Mouse (Mus musculus) heart, embryonic 15.5 days (tissue): ENCODE measurements at regions not wholly inside any gene's neighbourhood (a gene's known extent, or its start where the extent isn't known, plus 50 kb on each side); places are given as distances from the start of the nearest gene placed in this dataset.
A peak's percentile ranks its signal among the peaks of the same experiment; 100 is the strongest.
"Not testable (repeated sequence)": the region's sequence is repeated elsewhere in the genome, so short reads cannot be mapped to it uniquely, and the experiment has no call there.

Source experiments
- ATAC-seq: fragments of 200-750 bp; cut with Nextera tagmentation; replicated peaks from 2 replicates; pipeline ENCODE4 v1.8.0; 2017; ENCODE audit warnings: low read depth, moderate TSS enrichment; ENCODE audit not compliant: insufficient number of reproducible peaks, insufficient read depth, low FRiP score
- H3K27ac ChIP-seq: fragments of 300-500 bp; sonication (generic); 2 replicates; pipeline ENCODE4 v1.5.1; 2015; ENCODE audit warnings: mild to moderate bottlenecking, inconsistent platforms
- H3K27me3 ChIP-seq: fragments of 300-500 bp; sonication (generic); 2 replicates; pipeline ENCODE4 v1.6.1; 2015; ENCODE audit warnings: inconsistent platforms
- H3K36me3 ChIP-seq: fragments of 300-500 bp; sonication (generic); 2 replicates; pipeline ENCODE4 v1.6.1; 2015; ENCODE audit warnings: mild to moderate bottlenecking, inconsistent platforms
- H3K4me1 ChIP-seq: fragments of 300-500 bp; sonication (generic); replicated peaks from 2 replicates; pipeline ENCODE4 v1.6.1; 2015; ENCODE audit warnings: inconsistent platforms
- H3K4me2 ChIP-seq: fragments of 300-500 bp; sonication (generic); 2 replicates; pipeline ENCODE4 v1.6.1; 2015; ENCODE audit warnings: inconsistent platforms, mild to moderate bottlenecking, moderate library complexity
- H3K4me3 ChIP-seq: fragments of 300-500 bp; sonication (generic); 2 replicates; pipeline ENCODE4 v1.5.1; 2015; ENCODE audit warnings: mild to moderate bottlenecking, inconsistent platforms
- H3K9ac ChIP-seq: fragments of 300-500 bp; sonication (generic); 2 replicates; pipeline ENCODE4 v1.6.1; 2015; ENCODE audit warnings: mild to moderate bottlenecking, inconsistent platforms
- H3K9me3 ChIP-seq: fragments of 300-500 bp; sonication (generic); replicated peaks from 2 replicates; pipeline ENCODE4 v1.6.1; 2016; ENCODE audit warnings: inconsistent platforms
- WGBS: fragments of 180-500 bp; shearing (Covaris S2); methylation state at CpG from one replicate; pipeline ENCODE4 v1.1.7; 2015; ENCODE audit warnings: mixed read lengths; 5-methylcytosine and 5-hydroxymethylcytosine counted together

DNA sequence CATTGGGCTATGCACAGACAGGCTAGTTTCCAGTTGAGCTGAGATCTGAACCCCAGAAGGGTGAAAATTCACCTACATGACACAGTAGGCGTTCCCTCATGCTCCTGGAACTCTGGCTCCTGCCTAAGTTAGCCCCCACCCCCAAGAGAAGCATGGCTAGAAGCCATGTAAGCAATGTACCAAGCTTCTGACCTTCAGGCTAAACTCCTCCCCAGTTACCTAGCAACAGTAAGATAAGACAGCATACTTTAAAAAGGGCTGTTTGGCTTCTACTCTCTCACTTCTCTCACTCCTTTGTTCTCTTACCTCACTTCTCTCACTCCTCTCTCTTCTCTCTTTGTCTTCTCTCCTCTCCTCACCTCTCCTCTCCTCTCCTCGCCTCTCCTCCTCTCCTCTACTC lies 629.7 kb upstream of the Prmt6 start:
- H3K4me2 ChIP-seq, H3K9me3 ChIP-seq, H3K27ac ChIP-seq, H3K4me3 ChIP-seq, H3K9ac ChIP-seq, H3K4me1 ChIP-seq, H3K27me3 ChIP-seq, H3K36me3 ChIP-seq: not testable (repeated sequence)
- WGBS = 39% methylated on average over 2 of the region's 2 CpGs
- peak; percentile 74; the same call in 1 of the 2 replicates for ATAC-seq

DNA sequence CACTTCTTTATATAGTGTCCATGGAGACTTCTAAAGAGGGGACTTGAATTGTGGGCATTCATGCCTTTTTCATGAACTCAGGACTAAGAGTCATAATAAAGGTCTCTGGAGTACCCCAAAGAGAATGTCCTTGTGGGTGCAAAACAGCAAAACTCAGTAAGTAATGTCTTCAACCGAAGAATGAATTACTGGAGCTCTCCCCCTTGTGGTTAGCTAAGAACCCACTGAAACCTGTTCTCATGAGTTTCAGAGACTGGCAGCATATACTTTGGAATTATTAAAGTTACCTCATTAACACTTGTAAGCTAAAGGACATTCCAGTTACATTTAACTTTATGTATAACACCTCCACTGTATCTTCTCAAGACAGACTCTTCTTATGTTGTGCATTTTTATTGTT lies 615.2 kb upstream of the Prmt6 start:
- H3K27ac ChIP-seq = no peak overlapping the region
- H3K27me3 ChIP-seq = no peaks in the 10 kb centered on the region
- no peaks in the 10 kb centered on the region for H3K4me1 ChIP-seq
- ATAC-seq = no peak
- H3K36me3 ChIP-seq = no peaks in the 10 kb centered on the region
- no peak overlapping the region for H3K4me3 ChIP-seq
- WGBS = 48% methylated on average over 1 of the region's 1 CpGs
- H3K9ac ChIP-seq = no peak overlapping the region
- no peaks in the 10 kb centered on the region for H3K9me3 ChIP-seq
- H3K4me2 ChIP-seq = no peak overlapping the region

- H3K4me3 ChIP-seq = no peak overlapping the region
- H3K27ac ChIP-seq = no peak overlapping the region
- H3K4me1 ChIP-seq = no peaks in the 10 kb centered on the region
- no peak for ATAC-seq
- 73% methylated on average over 2 of the region's 2 CpGs for WGBS
- H3K9ac ChIP-seq = no peak overlapping the region
- no peaks in the 10 kb centered on the region; the same call in 1 of the 2 replicates for H3K9me3 ChIP-seq
- H3K27me3 ChIP-seq = no peaks in the 10 kb centered on the region
- H3K4me2 ChIP-seq = no peak overlapping the region
- no peaks in the 10 kb centered on the region for H3K36me3 ChIP-seq
These were observed 596.4 kb upstream of the Prmt6 start for GRCm38 (mm10) chr3:110847222-110847621.

DNA sequence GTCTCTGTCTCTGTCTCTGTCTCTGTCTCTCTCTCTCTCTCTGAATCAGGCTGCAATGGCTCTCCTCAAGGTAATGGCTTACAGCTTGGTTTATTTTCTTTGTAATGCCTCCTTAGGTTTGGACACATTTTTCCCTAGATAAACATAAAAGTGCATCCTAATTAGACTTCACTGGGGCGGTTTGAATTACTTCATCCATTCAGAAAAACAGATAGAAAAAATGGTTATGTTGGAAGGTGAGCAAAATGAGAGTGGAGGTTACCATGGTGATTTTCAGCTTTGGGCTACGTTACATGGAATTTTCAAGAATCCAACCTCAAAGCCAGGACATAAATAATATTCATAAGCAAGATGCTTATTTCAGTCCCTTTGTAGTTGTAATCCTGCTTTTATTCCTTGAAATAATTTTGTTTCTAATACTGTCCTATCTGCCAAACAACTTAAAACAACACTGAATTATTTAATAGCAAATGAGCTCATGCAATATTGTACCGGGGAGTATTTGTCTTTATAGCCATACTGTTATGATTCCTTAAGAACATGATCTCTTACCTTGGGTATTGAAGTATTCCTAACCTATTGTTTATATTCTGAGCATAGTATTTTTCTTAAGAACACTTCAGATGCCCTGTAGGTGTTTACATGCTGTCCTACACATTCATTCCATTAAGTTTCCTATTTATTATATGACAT lies 570.1 kb upstream of the Prmt6 start:
- Histone ChIP-seq H3K36me3 (no peaks in the 10 kb centered on the region), H3K27ac (no peak overlapping the region), H3K9me3 (no peaks in the 10 kb centered on the region), H3K4me2 (no peak overlapping the region), H3K4me1 (no peaks in the 10 kb centered on the region), H3K4me3 (no peak overlapping the region), H3K9ac (no peak overlapping the region), H3K27me3 (no peaks in the 10 kb centered on the region)
- no peak for ATAC-seq
- WGBS = 83% methylated on average over 3 of the region's 3 CpGs

- Histone ChIP-seq H3K4me1 (0 out of 2 replicates have a peak, but pooled peaks cover 3% of the 10 kb centered on the region), H3K27ac (peak overlapping the region; percentile 12; the same call in 1 of the 2 replicates), H3K9ac (no peak overlapping the region), H3K4me3 (no peak overlapping the region), H3K4me2 (no peak overlapping the region), H3K36me3 (no peaks in the 10 kb centered on the region), H3K9me3 (no peaks in the 10 kb centered on the region), H3K27me3 (no peaks in the 10 kb centered on the region)
- peak; percentile 69 for ATAC-seq
- 22% methylated on average over 4 of the region's 4 CpGs for WGBS
These were observed 538.3 kb upstream of the Prmt6 start for GRCm38 (mm10) chr3:110789009-110789586.

GRCm38 (mm10) chr3:110755266-110755665 lies 504.5 kb upstream of the Prmt6 start:
- H3K4me1 ChIP-seq = no peaks in the 10 kb centered on the region
- H3K9ac ChIP-seq = no peak overlapping the region
- no peak overlapping the region for H3K4me2 ChIP-seq
- no peaks in the 10 kb centered on the region for H3K27me3 ChIP-seq
- WGBS = 94% methylated on average over 1 of the region's 1 CpGs
- ATAC-seq = no peak
- no peak overlapping the region for H3K4me3 ChIP-seq
- no peaks in the 10 kb centered on the region for H3K36me3 ChIP-seq
- no peaks in the 10 kb centered on the region for H3K9me3 ChIP-seq
- H3K27ac ChIP-seq = no peak overlapping the region

DNA sequence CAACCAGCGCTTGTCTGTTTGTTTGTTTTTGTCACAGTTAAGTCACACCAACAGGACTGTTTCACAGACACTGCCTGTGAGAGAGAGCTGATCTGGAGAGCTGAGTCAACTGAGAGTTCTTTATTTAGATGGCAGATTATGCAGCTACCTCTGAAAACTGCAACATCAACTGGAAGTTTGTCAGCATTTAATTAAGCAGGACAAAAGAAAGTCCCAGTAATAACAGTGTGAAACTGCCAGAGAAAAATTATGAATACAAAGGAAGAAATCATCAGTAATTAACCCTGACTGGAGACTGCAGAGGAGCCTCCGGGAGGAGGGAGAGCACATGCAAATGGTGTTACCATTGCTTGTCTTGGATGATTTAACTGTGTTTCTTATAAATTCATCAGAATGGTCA lies 495.5 kb upstream of the Prmt6 start:
- no peaks in the 10 kb centered on the region for H3K36me3 ChIP-seq
- no peak overlapping the region for H3K4me2 ChIP-seq
- no peaks in the 10 kb centered on the region for H3K4me1 ChIP-seq
- no peak for ATAC-seq
- WGBS = 43% methylated on average over 2 of the region's 2 CpGs
- no peak overlapping the region for H3K27ac ChIP-seq
- no peak overlapping the region for H3K4me3 ChIP-seq
- no peaks in the 10 kb centered on the region for H3K27me3 ChIP-seq
- H3K9me3 ChIP-seq = no peaks in the 10 kb centered on the region
- H3K9ac ChIP-seq = no peak overlapping the region

- no peaks in the 10 kb centered on the region for H3K9me3 ChIP-seq
- 45% methylated on average over 4 of the region's 4 CpGs for WGBS
- no peak overlapping the region for H3K27ac ChIP-seq
- H3K36me3 ChIP-seq = no peaks in the 10 kb centered on the region
- H3K4me3 ChIP-seq = no peak overlapping the region
- H3K9ac ChIP-seq = no peak overlapping the region
- H3K27me3 ChIP-seq = no peaks in the 10 kb centered on the region
- no peak overlapping the region for H3K4me2 ChIP-seq
- ATAC-seq = no peak
- H3K4me1 ChIP-seq = no peaks in the 10 kb centered on the region
These were observed 449.3 kb upstream of the Prmt6 start for GRCm38 (mm10) chr3:110700122-110700521.

- Histone ChIP-seq H3K27me3 (no peaks in the 10 kb centered on the region), H3K36me3 (no peaks in the 10 kb centered on the region), H3K4me1 (no peaks in the 10 kb centered on the region), H3K27ac (no peak overlapping the region), H3K9ac (no peak overlapping the region), H3K9me3 (no peaks in the 10 kb centered on the region), H3K4me2 (no peak overlapping the region), H3K4me3 (no peak overlapping the region)
- 38% methylated on average over 7 of the region's 7 CpGs for whole genome bisulfite sequencing
- ATAC-seq = no peak
These were observed 416.8 kb upstream of the Prmt6 start for GRCm38 (mm10) chr3:110667525-110668005.

DNA sequence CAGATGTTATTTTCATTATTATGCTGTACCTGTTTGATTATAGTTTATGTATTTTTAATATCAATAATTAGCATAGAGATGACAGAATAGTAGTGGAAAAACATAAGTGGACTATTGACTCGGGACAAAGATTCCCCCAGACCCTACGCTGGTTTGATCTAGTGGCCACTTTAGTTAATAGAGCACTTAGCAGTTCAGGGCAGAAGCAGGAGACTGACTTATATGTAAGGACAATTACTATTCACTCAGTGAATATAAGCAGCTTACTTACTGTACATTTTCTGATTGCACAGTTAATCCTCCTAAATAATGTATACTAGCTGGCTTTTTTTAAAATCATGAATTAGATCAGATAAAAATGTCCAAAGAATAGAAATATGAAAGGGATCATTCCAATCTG lies 416.2 kb upstream of the Prmt6 start:
- no peak for ATAC-seq
- H3K36me3 ChIP-seq = no peaks in the 10 kb centered on the region
- WGBS = 48% methylated on average over 2 of the region's 2 CpGs
- H3K9ac ChIP-seq = no peak overlapping the region
- H3K9me3 ChIP-seq = no peaks in the 10 kb centered on the region
- H3K4me2 ChIP-seq = no peak overlapping the region
- H3K27me3 ChIP-seq = no peaks in the 10 kb centered on the region
- H3K4me1 ChIP-seq = no peaks in the 10 kb centered on the region
- H3K27ac ChIP-seq = no peak overlapping the region
- H3K4me3 ChIP-seq = no peak overlapping the region

- no peaks in the 10 kb centered on the region for H3K27me3 ChIP-seq
- no peaks in the 10 kb centered on the region for H3K4me1 ChIP-seq
- no peaks in the 10 kb centered on the region for H3K9me3 ChIP-seq
- no peak for ATAC-seq
- 63% methylated on average over 4 of the region's 4 CpGs for WGBS
- no peak overlapping the region for H3K4me3 ChIP-seq
- no peak overlapping the region for H3K27ac ChIP-seq
- H3K9ac ChIP-seq = no peak overlapping the region
- no peak overlapping the region for H3K4me2 ChIP-seq
- no peaks in the 10 kb centered on the region for H3K36me3 ChIP-seq
These were observed 406.8 kb upstream of the Prmt6 start for GRCm38 (mm10) chr3:110657495-110658105.

DNA sequence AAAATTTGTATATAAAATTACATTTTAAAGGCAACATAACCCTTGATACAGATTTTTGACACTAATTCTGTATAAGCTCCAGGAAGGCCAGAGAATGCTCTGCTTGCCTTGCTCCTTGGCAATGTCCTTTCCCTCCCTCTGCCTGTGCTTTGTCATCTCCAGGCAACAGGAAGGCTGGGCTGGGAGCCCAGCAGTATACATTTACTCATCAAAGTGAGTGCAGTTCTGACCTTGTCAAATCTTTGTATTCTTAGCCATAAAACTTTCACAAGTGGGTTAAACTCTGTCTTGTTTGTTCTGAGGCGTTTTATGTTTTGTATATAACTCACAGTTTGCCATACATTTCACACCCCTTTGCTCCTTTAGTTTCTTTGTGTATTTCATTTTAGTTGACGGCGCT lies 375.5 kb upstream of the Prmt6 start:
- no peak overlapping the region for H3K4me2 ChIP-seq
- 72% methylated on average over 3 of the region's 3 CpGs for WGBS
- no peaks in the 10 kb centered on the region for H3K36me3 ChIP-seq

More for the DNA sequence above, 375.5 kb upstream of the Prmt6 start:
- no peak overlapping the region for H3K4me3 ChIP-seq
- no peaks in the 10 kb centered on the region for H3K9me3 ChIP-seq
- no peak overlapping the region for H3K9ac ChIP-seq
- ATAC-seq = no peak
- H3K27me3 ChIP-seq = no peaks in the 10 kb centered on the region
- H3K4me1 ChIP-seq = no peaks in the 10 kb centered on the region
- no peak overlapping the region for H3K27ac ChIP-seq
